Mouse (Mus musculus) midbrain, embryonic 11.5 days (tissue): ENCODE measurements around the gene Mst1r. TPM values are rescaled to one million over a fixed set of nuclear protein-coding genes. Genes with fewer than 3 reads are reported as not detected.
A peak's percentile ranks its signal among the peaks of the same experiment; 100 is the strongest.

Source experiments
- ATAC-seq: fragments of 200-750 bp; cut with Nextera tagmentation; 2 replicates; pipeline ENCODE4 v1.8.0; 2017; ENCODE audit warnings: moderate TSS enrichment, moderate library complexity; ENCODE audit not compliant: low FRiP score
- DNase-seq: peaks from one replicate; pipeline ENCODE4 v3.0.0; 2015; ENCODE audit warnings: low spot score; ENCODE audit errors: missing footprints
- H3K27ac ChIP-seq: fragments of 300-500 bp; sonication (generic); 2 replicates; pipeline ENCODE4 v1.5.1; 2014; ENCODE audit warnings: low read depth, low read length
- H3K27me3 ChIP-seq: fragments of 300-500 bp; sonication (generic); 2 replicates; pipeline ENCODE4 v1.6.1; 2014; ENCODE audit warnings: mild to moderate bottlenecking, low read length, moderate library complexity, mixed read lengths; ENCODE audit not compliant: control insufficient read depth, insufficient read depth
- H3K36me3 ChIP-seq: fragments of 300-500 bp; sonication (generic); 2 replicates; pipeline ENCODE4 v1.6.1; 2014; ENCODE audit warnings: mild to moderate bottlenecking, low read length, moderate library complexity, mixed read lengths; ENCODE audit not compliant: control insufficient read depth, insufficient read depth
- H3K4me1 ChIP-seq: fragments of 300-500 bp; sonication (generic); 2 replicates; pipeline ENCODE4 v1.6.1; 2014; ENCODE audit warnings: low read length; ENCODE audit not compliant: control insufficient read depth, insufficient read depth
- H3K4me2 ChIP-seq: fragments of 300-500 bp; sonication (generic); 2 replicates; pipeline ENCODE4 v1.6.1; 2014; ENCODE audit warnings: mild to moderate bottlenecking, moderate library complexity
- H3K4me3 ChIP-seq: fragments of 300-500 bp; sonication (generic); 2 replicates; pipeline ENCODE4 v1.5.1; 2014; ENCODE audit warnings: low read depth, low read length
- H3K9ac ChIP-seq: fragments of 300-500 bp; sonication (generic); 2 replicates; pipeline ENCODE4 v1.6.1; 2014; ENCODE audit warnings: low read length
- H3K9me3 ChIP-seq: fragments of 300-500 bp; sonication (generic); 2 replicates; pipeline ENCODE4 v1.6.1; 2016; ENCODE audit warnings: low read length; ENCODE audit not compliant: control insufficient read depth
- WGBS: fragments of 180-500 bp; shearing (Covaris S2); extraction: QIAGEN DNeasy Blood & Tissue Kit; methylation state at CpG from one replicate; pipeline ENCODE4 v1.1.7; 2014; 5-methylcytosine and 5-hydroxymethylcytosine counted together
- polyA plus RNA-seq: library from polyadenylated mRNA; unstranded; fragments of >200 nt; fragmentation: Nextera tagmentation; extraction: Ambion mirVana; gene quantifications from 2 replicates; pipeline ENCODE4 v1.2.1, GENCODE M21; 2014

Mst1r gene
- 0.60 and 0.80 TPM in 2 replicates for polyA plus RNA-seq

- DNase-seq (peak; percentile 94), ATAC-seq (peak; percentile 54; the same call in 1 of the 2 replicates)
- H3K4me2 ChIP-seq: peak within 1 kb of the TSS; percentile 50
- no peak within 1 kb of the TSS for H3K27ac ChIP-seq
- peaks cover 19% of the 10 kb centered on the region for H3K4me1 ChIP-seq
- H3K9me3 ChIP-seq: no peaks in the 10 kb centered on the region
- H3K9ac ChIP-seq: peak within 1 kb of the TSS; percentile 62
- 22% methylated on average over 19 of the region's 19 CpGs for WGBS
- H3K27me3 ChIP-seq: peaks cover 3% of the 10 kb centered on the region; the same call in 1 of the 2 replicates
- H3K36me3 ChIP-seq: no peaks in the 10 kb centered on the region
- peak within 1 kb of the TSS; percentile 25 for H3K4me3 ChIP-seq
Measured at GRCm38 (mm10) chr9:107906252-107906966, at the start of gene Mst1r. Mst1r (plus strand) TSS chr9:107906873.

- H3K4me2 ChIP-seq: no peak overlapping the region
- H3K4me3 ChIP-seq: no peak overlapping the region
- no peaks in the 10 kb centered on the region for H3K27me3 ChIP-seq
- no peak overlapping the region for H3K9ac ChIP-seq
- no peaks in the 10 kb centered on the region for H3K36me3 ChIP-seq
- H3K27ac ChIP-seq: no peak overlapping the region
- no peaks in the 10 kb centered on the region for H3K4me1 ChIP-seq
- DNase-seq (peak; percentile 78), ATAC-seq (no peak)
- WGBS: 95% methylated on average over 3 of the region's 3 CpGs
- H3K9me3 ChIP-seq: no peaks in the 10 kb centered on the region
Measured at GRCm38 (mm10) chr9:107858343-107858742, 48.3 kb upstream of the Mst1r start.

GRCm38 (mm10) chr9:107864493-107864892 is 42.2 kb upstream of the Mst1r start:
- 76% methylated on average over 1 of the region's 1 CpGs for WGBS

GRCm38 (mm10) chr9:107866081-107866480 is 40.6 kb upstream of the Mst1r start:
- DNase-seq (no peak), ATAC-seq (no peak)
- Histone ChIP-seq H3K27ac (no peak overlapping the region), H3K9me3 (no peaks in the 10 kb centered on the region), H3K4me2 (no peak overlapping the region), H3K4me3 (no peak overlapping the region), H3K4me1 (no peaks in the 10 kb centered on the region), H3K27me3 (no peaks in the 10 kb centered on the region), H3K9ac (no peak overlapping the region), H3K36me3 (no peaks in the 10 kb centered on the region; the same call in 1 of the 2 replicates)
- WGBS: 93% methylated on average over 2 of the region's 2 CpGs

More at GRCm38 (mm10) chr9:107864493-107864892, 42.2 kb upstream of the Mst1r start:
- H3K9me3 ChIP-seq: no peaks in the 10 kb centered on the region
- no peaks in the 10 kb centered on the region; the same call in 1 of the 2 replicates for H3K36me3 ChIP-seq
- H3K27ac ChIP-seq: no peak overlapping the region
- no peaks in the 10 kb centered on the region for H3K27me3 ChIP-seq
- no peak overlapping the region for H3K4me2 ChIP-seq
- no peak overlapping the region for H3K4me3 ChIP-seq
- no peaks in the 10 kb centered on the region for H3K4me1 ChIP-seq
- DNase-seq: no peak
- no peak overlapping the region for H3K9ac ChIP-seq
- no peak for ATAC-seq

GRCm38 (mm10) chr9:107872350-107873098 is 34.1 kb upstream of the Mst1r start:
- H3K4me1 ChIP-seq: peaks cover 10% of the 10 kb centered on the region
- H3K36me3 ChIP-seq: no peaks in the 10 kb centered on the region; the same call in 1 of the 2 replicates
- H3K4me3 ChIP-seq: peak overlapping the region; percentile 99
- peak overlapping the region; percentile 84 for H3K4me2 ChIP-seq
- peak overlapping the region; percentile 97 for H3K9ac ChIP-seq
- DNase-seq (peak; percentile 98), ATAC-seq (peak; percentile 99)
- WGBS: under 1% methylated on average over 79 of the region's 80 CpGs
- H3K27me3 ChIP-seq: no peaks in the 10 kb centered on the region
- H3K27ac ChIP-seq: peak overlapping the region; percentile 92
- no peaks in the 10 kb centered on the region for H3K9me3 ChIP-seq

- peak within 1 kb of the TSS; percentile 92 for H3K27ac ChIP-seq
- H3K4me1 ChIP-seq: peaks cover 10% of the 10 kb centered on the region
- WGBS: 12% methylated on average over 14 of the region's 14 CpGs
- DNase-seq: no peak
- ATAC-seq: no peak
- no peaks in the 10 kb centered on the region for H3K9me3 ChIP-seq
- peak within 1 kb of the TSS; percentile 97 for H3K9ac ChIP-seq
- no peaks in the 10 kb centered on the region; the same call in 1 of the 2 replicates for H3K36me3 ChIP-seq
- H3K4me3 ChIP-seq: peak within 1 kb of the TSS; percentile 99
- H3K4me2 ChIP-seq: peak within 1 kb of the TSS; percentile 84
- H3K27me3 ChIP-seq: no peaks in the 10 kb centered on the region
Measured at GRCm38 (mm10) chr9:107873137-107873536, 33.5 kb upstream of the Mst1r start, which contains the start of gene Rbm6. Rbm6 (minus strand) TSS chr9:107873237.

GRCm38 (mm10) chr9:107880411-107880810 is 26.3 kb upstream of the Mst1r start:
- Histone ChIP-seq H3K9ac (no peak overlapping the region), H3K27me3 (no peaks in the 10 kb centered on the region), H3K4me1 (no peaks in the 10 kb centered on the region), H3K9me3 (no peaks in the 10 kb centered on the region), H3K36me3 (no peaks in the 10 kb centered on the region), H3K4me3 (no peak overlapping the region), H3K4me2 (no peak overlapping the region), H3K27ac (no peak overlapping the region)
- 79% methylated on average over 4 of the region's 4 CpGs for WGBS
- ATAC-seq: no peak
- DNase-seq: no peak

GRCm38 (mm10) chr9:107887804-107888266 is 18.8 kb upstream of the Mst1r start, which contains the start of gene Mon1a:
Mon1a (plus strand) TSS chr9:107888151.
- peak; percentile 97 for DNase-seq
- Histone ChIP-seq H3K4me2 (peak within 1 kb of the TSS; percentile 80), H3K9me3 (no peaks in the 10 kb centered on the region), H3K27me3 (no peaks in the 10 kb centered on the region), H3K4me1 (peaks cover 6% of the 10 kb centered on the region), H3K27ac (no peak within 1 kb of the TSS), H3K9ac (peak within 1 kb of the TSS; percentile 76), H3K4me3 (peak within 1 kb of the TSS; percentile 73), H3K36me3 (no peaks in the 10 kb centered on the region)
- peak; percentile 97 for ATAC-seq
- 2% methylated on average over 28 of the region's 28 CpGs for WGBS
